Mouse (Mus musculus) midbrain, postnatal 0 days (tissue): ENCODE results near the gene Rsl24d1. TPM values are rescaled to one million over a fixed set of nuclear protein-coding genes. Genes with fewer than 3 reads are reported as not detected.

Experiments
- ATAC-seq: fragments of 200-750 bp; cut with Nextera tagmentation; 2 replicates; pipeline ENCODE4 v1.8.0; 2017; ENCODE audit warnings: moderate number of reproducible peaks, mild to moderate bottlenecking, moderate TSS enrichment, moderate library complexity; ENCODE audit not compliant: low FRiP score
- DNase-seq: peaks from one replicate; pipeline ENCODE4 v3.0.0-alpha.2; 2015; ENCODE audit warnings: low spot score
- H3K27ac ChIP-seq: fragments of 300-500 bp; sonication (generic); 2 replicates; pipeline ENCODE4 v1.5.1; 2014; ENCODE audit warnings: low read depth, mild to moderate bottlenecking, low read length, mixed read lengths
- H3K27me3 ChIP-seq: fragments of 300-500 bp; sonication (generic); 2 replicates; pipeline ENCODE4 v1.6.1; 2014; ENCODE audit warnings: low read length, control low read depth, mixed read lengths; ENCODE audit not compliant: insufficient read depth
- H3K36me3 ChIP-seq: fragments of 300-500 bp; sonication (generic); 2 replicates; pipeline ENCODE4 v1.6.1; 2014; ENCODE audit warnings: low read length, control low read depth, mixed read lengths; ENCODE audit not compliant: insufficient read depth
- H3K4me1 ChIP-seq: fragments of 300-500 bp; sonication (generic); 2 replicates; pipeline ENCODE4 v1.6.1; 2014; ENCODE audit warnings: mild to moderate bottlenecking, control low read depth, antibody characterized with exemption, low read length, mixed read lengths; ENCODE audit not compliant: insufficient read depth
- H3K4me2 ChIP-seq: fragments of 300-500 bp; sonication (generic); 2 replicates; pipeline ENCODE4 v1.6.1; 2014; ENCODE audit warnings: low read depth, mild to moderate bottlenecking, low read length, mixed read lengths; ENCODE audit not compliant: poor library complexity, severe bottlenecking
- H3K4me3 ChIP-seq: fragments of 300-500 bp; sonication (generic); 2 replicates; pipeline ENCODE4 v1.5.1; 2014; ENCODE audit warnings: low read depth, mild to moderate bottlenecking, low read length, moderate library complexity
- H3K9ac ChIP-seq: fragments of 300-500 bp; sonication (generic); replicated peaks from 2 replicates; pipeline ENCODE4 v1.6.1; 2014; ENCODE audit warnings: mild to moderate bottlenecking, low read length, moderate library complexity, mixed read lengths; ENCODE audit not compliant: poor library complexity, severe bottlenecking
- H3K9me3 ChIP-seq: fragments of 300-500 bp; sonication (generic); 2 replicates; pipeline ENCODE4 v1.6.1; 2016; ENCODE audit warnings: low read length, control low read depth
- CTCF ChIP-seq: IDR thresholded peaks from 2 replicates; pipeline ENCODE4 v1.5.1; 2016; ENCODE audit warnings: antibody characterized with exemption, mild to moderate bottlenecking
- WGBS: fragments of 180-500 bp; shearing (Covaris S2); extraction: QIAGEN DNeasy Blood & Tissue Kit; methylation state at CpG from one replicate; pipeline ENCODE4 v1.1.7; 2014; 5-methylcytosine and 5-hydroxymethylcytosine counted together
- polyA plus RNA-seq: library from polyadenylated mRNA; unstranded; fragments of >200 nt; fragmentation: Nextera tagmentation; extraction: Ambion mirVana; gene quantifications from 2 replicates; pipeline ENCODE4 v1.2.1, GENCODE M21; 2015
- total RNA-seq: library from RNA; depleted of rRNA; stranded (reverse); fragments of >200 nt; gene quantifications from 2 replicates; pipeline ENCODE4 v1.2.3, GENCODE M21; 2014

Rsl24d1 gene
- total and polyA plus RNA-seq, 2 experiments from 2014 or later, result 49.5 to 110 TPM

GRCm38 (mm10) chr9:73125043-73125570 lies 11.9 kb downstream of the Rsl24d1 start:
- ATAC-seq (no peak), DNase-seq (no peak)
- no peak for TF ChIP-seq CTCF
- H3K4me2 ChIP-seq, result no peak overlapping the region
- H3K9me3 ChIP-seq, result no peaks in the 10 kb centered on the region
- no peaks in the 10 kb centered on the region for H3K4me1 ChIP-seq
- H3K36me3 ChIP-seq, result peaks cover 64% of the 10 kb centered on the region
- no peak overlapping the region for H3K4me3 ChIP-seq
- no peaks in the 10 kb centered on the region for H3K27me3 ChIP-seq
- H3K27ac ChIP-seq, result no peak overlapping the region
- WGBS, result 94% methylated on average over 8 of the region's 8 CpGs
- H3K9ac ChIP-seq, result no peak overlapping the region

GRCm38 (mm10) chr9:73127457-73127856 lies 14.2 kb downstream of the Rsl24d1 start:
- no peaks in the 10 kb centered on the region for H3K4me1 ChIP-seq
- H3K4me2 ChIP-seq, result no peak overlapping the region
- H3K9me3 ChIP-seq, result no peaks in the 10 kb centered on the region
- DNase-seq (no peak), ATAC-seq (no peak)
- 88% methylated on average over 2 of the region's 2 CpGs for WGBS
- no peak overlapping the region for H3K27ac ChIP-seq
- peaks cover 47% of the 10 kb centered on the region for H3K36me3 ChIP-seq
- H3K9ac ChIP-seq, result no peak overlapping the region
- H3K4me3 ChIP-seq, result no peak overlapping the region
- no peaks in the 10 kb centered on the region for H3K27me3 ChIP-seq
- TF ChIP-seq CTCF, result no peak

GRCm38 (mm10) chr9:73129875-73130274 lies 16.6 kb downstream of the Rsl24d1 start:
- Histone ChIP-seq H3K4me2 (no peak overlapping the region), H3K4me3 (no peak overlapping the region), H3K9me3 (no peaks in the 10 kb centered on the region), H3K27me3 (no peaks in the 10 kb centered on the region), H3K27ac (no peak overlapping the region), H3K36me3 (peaks cover 37% of the 10 kb centered on the region), H3K4me1 (no peaks in the 10 kb centered on the region), H3K9ac (no peak overlapping the region)
- no peak for TF ChIP-seq CTCF
- 31% methylated on average over 8 of the region's 8 CpGs for WGBS
- ATAC-seq (no peak), DNase-seq (no peak)

GRCm38 (mm10) chr9:73130529-73130928 lies 17.3 kb downstream of the Rsl24d1 start:
- DNase-seq, result no peak
- Histone ChIP-seq H3K36me3 (peaks cover 32% of the 10 kb centered on the region), H3K27ac (no peak overlapping the region), H3K9ac (no peak overlapping the region), H3K4me2 (no peak overlapping the region), H3K4me3 (no peak overlapping the region), H3K4me1 (no peaks in the 10 kb centered on the region), H3K9me3 (no peaks in the 10 kb centered on the region), H3K27me3 (no peaks in the 10 kb centered on the region)
- no peak for ATAC-seq
- no peak for TF ChIP-seq CTCF
- 90% methylated on average over 4 of the region's 4 CpGs for WGBS

- ATAC-seq (no peak), DNase-seq (no peak)
- Histone ChIP-seq H3K4me3 (no peak overlapping the region), H3K4me1 (no peaks in the 10 kb centered on the region), H3K36me3 (no peaks in the 10 kb centered on the region), H3K27me3 (no peaks in the 10 kb centered on the region), H3K9ac (no peak overlapping the region), H3K27ac (no peak overlapping the region), H3K9me3 (no peaks in the 10 kb centered on the region), H3K4me2 (no peak overlapping the region)
- no peak for TF ChIP-seq CTCF
- 70% methylated on average over 11 of the region's 11 CpGs for WGBS
Measured at GRCm38 (mm10) chr9:73137341-73137886, 24.2 kb downstream of the Rsl24d1 start.

GRCm38 (mm10) chr9:73154347-73154746 lies 41.1 kb downstream of the Rsl24d1 start:
- no peak overlapping the region for H3K4me2 ChIP-seq
- DNase-seq (peak; percentile 63), ATAC-seq (no peak)

More at GRCm38 (mm10) chr9:73154347-73154746, 41.1 kb downstream of the Rsl24d1 start:
- no peak overlapping the region for H3K27ac ChIP-seq
- no peaks in the 10 kb centered on the region for H3K27me3 ChIP-seq
- H3K9me3 ChIP-seq, result 0 out of 2 replicates have a peak, but pooled peaks cover under 1% of the 10 kb centered on the region
- no peaks in the 10 kb centered on the region for H3K36me3 ChIP-seq
- no peak overlapping the region for H3K9ac ChIP-seq
- H3K4me3 ChIP-seq, result no peak overlapping the region
- TF ChIP-seq CTCF, result peak; percentile 69
- H3K4me1 ChIP-seq, result no peaks in the 10 kb centered on the region
- WGBS, result 57% methylated on average over 9 of the region's 9 CpGs
